Mouse (Mus musculus) forebrain, embryonic 15.5 days (tissue): ENCODE measurements around the gene Mycn. TPM values are rescaled to one million over a fixed set of nuclear protein-coding genes. Genes with fewer than 3 reads are reported as not detected.
A peak's percentile ranks its signal among the peaks of the same experiment; 100 is the strongest.

Source experiments
- ATAC-seq: fragments of 200-750 bp; cut with Nextera tagmentation; replicated peaks from 2 replicates; pipeline ENCODE4 v1.8.0; 2017; ENCODE audit warnings: mild to moderate bottlenecking, moderate TSS enrichment, moderate library complexity
- H3K27ac ChIP-seq: fragments of 300-500 bp; sonication (generic); replicated peaks from 2 replicates; pipeline ENCODE4 v1.5.1; 2015; ENCODE audit warnings: mild to moderate bottlenecking, inconsistent platforms
- H3K27me3 ChIP-seq: fragments of 300-500 bp; sonication (generic); 2 replicates; pipeline ENCODE4 v1.6.1; 2015; ENCODE audit warnings: inconsistent platforms
- H3K36me3 ChIP-seq: fragments of 300-500 bp; sonication (generic); 2 replicates; pipeline ENCODE4 v1.6.1; 2015; ENCODE audit warnings: mild to moderate bottlenecking, inconsistent platforms
- H3K4me1 ChIP-seq: fragments of 300-500 bp; sonication (generic); 2 replicates; pipeline ENCODE4 v1.6.1; 2015; ENCODE audit warnings: inconsistent platforms
- H3K4me2 ChIP-seq: fragments of 300-500 bp; sonication (generic); replicated peaks from 2 replicates; pipeline ENCODE4 v1.6.1; 2015; ENCODE audit warnings: mild to moderate bottlenecking, inconsistent platforms
- H3K4me3 ChIP-seq: fragments of 300-500 bp; sonication (generic); 2 replicates; pipeline ENCODE4 v1.5.1; 2015; ENCODE audit warnings: mild to moderate bottlenecking, inconsistent platforms
- H3K9ac ChIP-seq: fragments of 300-500 bp; sonication (generic); replicated peaks from 2 replicates; pipeline ENCODE4 v1.6.1; 2015; ENCODE audit warnings: mild to moderate bottlenecking, inconsistent platforms
- H3K9me3 ChIP-seq: fragments of 300-500 bp; sonication (generic); 2 replicates; pipeline ENCODE4 v1.6.1; 2016; ENCODE audit warnings: inconsistent platforms
- WGBS: fragments of 180-500 bp; shearing (Covaris S2); methylation state at CpG from one replicate; pipeline ENCODE4 v1.1.7; 2015; ENCODE audit warnings: mixed read lengths; 5-methylcytosine and 5-hydroxymethylcytosine counted together
- polyA plus RNA-seq: library from polyadenylated mRNA; unstranded; fragments of >200 nt; fragmentation: Nextera tagmentation; extraction: Ambion mirVana; gene quantifications from 2 replicates; pipeline ENCODE4 v1.2.1, GENCODE M21; 2015

Gene Mycn
- polyA plus RNA-seq, 1 experiment from 2014 or later, result 167 TPM

GRCm38 (mm10) chr12:12916298-12916697 lies 25.4 kb downstream of the Mycn start:
- WGBS, result 59% methylated on average over 9 of the region's 9 CpGs
- no peak overlapping the region for H3K4me3 ChIP-seq
- no peak overlapping the region for H3K9ac ChIP-seq
- ATAC-seq, result no peak
- H3K4me1 ChIP-seq, result no peaks in the 10 kb centered on the region
- no peak overlapping the region for H3K4me2 ChIP-seq
- no peaks in the 10 kb centered on the region for H3K9me3 ChIP-seq
- H3K36me3 ChIP-seq, result no peaks in the 10 kb centered on the region
- no peak overlapping the region for H3K27ac ChIP-seq
- H3K27me3 ChIP-seq, result no peaks in the 10 kb centered on the region

- Histone ChIP-seq H3K27me3 (no peaks in the 10 kb centered on the region), H3K4me1 (peaks cover 21% of the 10 kb centered on the region), H3K36me3 (no peaks in the 10 kb centered on the region), H3K9me3 (no peaks in the 10 kb centered on the region), H3K27ac (no peak overlapping the region), H3K9ac (no peak overlapping the region), H3K4me2 (no peak overlapping the region), H3K4me3 (no peak overlapping the region)
- ATAC-seq, result no peak
- 77% methylated on average over 11 of the region's 11 CpGs for WGBS
Measured at GRCm38 (mm10) chr12:12910356-12910979, 31.2 kb downstream of the Mycn start.

GRCm38 (mm10) chr12:12909631-12910277 lies 32.0 kb downstream of the Mycn start:
- 32% methylated on average over 16 of the region's 16 CpGs for WGBS
- peak; percentile 35 for ATAC-seq
- Histone ChIP-seq H3K4me1 (peaks cover 28% of the 10 kb centered on the region), H3K9ac (no peak overlapping the region), H3K27ac (peak overlapping the region; percentile 12; the same call in 1 of the 2 replicates), H3K4me3 (no peak overlapping the region), H3K4me2 (no peak overlapping the region), H3K9me3 (no peaks in the 10 kb centered on the region), H3K36me3 (no peaks in the 10 kb centered on the region), H3K27me3 (no peaks in the 10 kb centered on the region)

- Histone ChIP-seq H3K4me1 (peaks cover 42% of the 10 kb centered on the region), H3K27me3 (no peaks in the 10 kb centered on the region), H3K4me3 (no peak overlapping the region), H3K36me3 (no peaks in the 10 kb centered on the region), H3K9ac (no peak overlapping the region), H3K9me3 (no peaks in the 10 kb centered on the region), H3K27ac (peak overlapping the region; percentile 63), H3K4me2 (no peak overlapping the region)
- WGBS, result 50% methylated on average over 6 of the region's 6 CpGs
- ATAC-seq, result no peak
Measured at GRCm38 (mm10) chr12:12906771-12907170, 34.9 kb downstream of the Mycn start.

- H3K27ac ChIP-seq, result peak overlapping the region; percentile 63
- H3K9me3 ChIP-seq, result no peaks in the 10 kb centered on the region
- no peak overlapping the region for H3K9ac ChIP-seq
- peaks cover 42% of the 10 kb centered on the region for H3K4me1 ChIP-seq
- H3K4me3 ChIP-seq, result no peak overlapping the region
- no peaks in the 10 kb centered on the region for H3K36me3 ChIP-seq
- H3K4me2 ChIP-seq, result no peak overlapping the region
- WGBS, result 61% methylated on average over 8 of the region's 8 CpGs
- no peaks in the 10 kb centered on the region for H3K27me3 ChIP-seq
- no peak for ATAC-seq
Measured at GRCm38 (mm10) chr12:12906321-12906720, 35.4 kb downstream of the Mycn start.

GRCm38 (mm10) chr12:12905117-12905516 lies 36.6 kb downstream of the Mycn start:
- no peak overlapping the region; the same call in 1 of the 2 replicates for H3K9ac ChIP-seq
- WGBS, result 6% methylated on average over 6 of the region's 6 CpGs
- H3K4me1 ChIP-seq, result peaks cover 42% of the 10 kb centered on the region
- H3K4me3 ChIP-seq, result no peak overlapping the region
- H3K4me2 ChIP-seq, result peak overlapping the region; percentile 40
- no peaks in the 10 kb centered on the region for H3K9me3 ChIP-seq
- H3K36me3 ChIP-seq, result no peaks in the 10 kb centered on the region
- peak overlapping the region; percentile 91 for H3K27ac ChIP-seq
- no peaks in the 10 kb centered on the region for H3K27me3 ChIP-seq
- no peak for ATAC-seq

- peak overlapping the region; percentile 40 for H3K4me2 ChIP-seq
- H3K4me3 ChIP-seq, result peak overlapping the region; percentile 11
- H3K27ac ChIP-seq, result peak overlapping the region; percentile 91
- no peaks in the 10 kb centered on the region for H3K36me3 ChIP-seq
- peak overlapping the region; percentile 27 for H3K9ac ChIP-seq
- no peaks in the 10 kb centered on the region for H3K9me3 ChIP-seq
- WGBS, result 1% methylated on average over 23 of the region's 23 CpGs
- peak; percentile 97 for ATAC-seq
- H3K27me3 ChIP-seq, result no peaks in the 10 kb centered on the region
- peaks cover 39% of the 10 kb centered on the region for H3K4me1 ChIP-seq
Measured at GRCm38 (mm10) chr12:12904512-12904953, 37.2 kb downstream of the Mycn start.

- H3K4me1 ChIP-seq, result peaks cover 35% of the 10 kb centered on the region
- peak overlapping the region; percentile 11; the same call in 1 of the 2 replicates for H3K4me3 ChIP-seq
- H3K27ac ChIP-seq, result peak overlapping the region; percentile 91
- H3K36me3 ChIP-seq, result no peaks in the 10 kb centered on the region
- peak overlapping the region; percentile 27 for H3K9ac ChIP-seq
- no peaks in the 10 kb centered on the region for H3K27me3 ChIP-seq
- 0% methylated on average over 1 of the region's 1 CpGs for WGBS
- no peaks in the 10 kb centered on the region for H3K9me3 ChIP-seq
- peak overlapping the region; percentile 40 for H3K4me2 ChIP-seq
- peak; percentile 66 for ATAC-seq
Measured at GRCm38 (mm10) chr12:12904086-12904485, 37.6 kb downstream of the Mycn start.

GRCm38 (mm10) chr12:12902403-12902802 lies 39.3 kb downstream of the Mycn start:
- WGBS, result 98% methylated on average over 1 of the region's 1 CpGs
- no peak for ATAC-seq
- no peak overlapping the region for H3K9ac ChIP-seq

GRCm38 (mm10) chr12:12898356-12899126 lies 43.2 kb downstream of the Mycn start:
- no peak overlapping the region for H3K27ac ChIP-seq
- no peak overlapping the region for H3K4me3 ChIP-seq
- peaks cover 2% of the 10 kb centered on the region; the same call in 1 of the 2 replicates for H3K4me1 ChIP-seq
- ATAC-seq, result 0 out of 2 replicates have a peak, but pooled peaks have one; percentile 8
- 42% methylated on average over 2 of the region's 2 CpGs for WGBS
- H3K36me3 ChIP-seq, result no peaks in the 10 kb centered on the region
- H3K4me2 ChIP-seq, result no peak overlapping the region
- no peaks in the 10 kb centered on the region for H3K9me3 ChIP-seq
- H3K27me3 ChIP-seq, result no peaks in the 10 kb centered on the region
- H3K9ac ChIP-seq, result no peak overlapping the region

More at GRCm38 (mm10) chr12:12902403-12902802, 39.3 kb downstream of the Mycn start:
- H3K27me3 ChIP-seq, result no peaks in the 10 kb centered on the region
- H3K4me1 ChIP-seq, result peaks cover 35% of the 10 kb centered on the region
- no peak overlapping the region for H3K4me3 ChIP-seq
- H3K9me3 ChIP-seq, result no peaks in the 10 kb centered on the region
- H3K4me2 ChIP-seq, result no peak overlapping the region
- no peak overlapping the region for H3K27ac ChIP-seq
- no peaks in the 10 kb centered on the region for H3K36me3 ChIP-seq

- Histone ChIP-seq H3K4me1 (no peaks in the 10 kb centered on the region), H3K9ac (no peak overlapping the region), H3K27ac (no peak overlapping the region), H3K9me3 (no peaks in the 10 kb centered on the region), H3K4me2 (no peak overlapping the region), H3K27me3 (no peaks in the 10 kb centered on the region), H3K4me3 (no peak overlapping the region), H3K36me3 (no peaks in the 10 kb centered on the region)
- no peak for ATAC-seq
- WGBS, result 92% methylated on average over 8 of the region's 8 CpGs
Measured at GRCm38 (mm10) chr12:12893986-12894385, 47.7 kb downstream of the Mycn start.
